Mouse (Mus musculus) neural tube, embryonic 14.5 days (tissue): ENCODE measurements around the gene Scaf11. TPM values are rescaled to one million over a fixed set of nuclear protein-coding genes. Genes with fewer than 3 reads are reported as not detected.
A peak's percentile ranks its signal among the peaks of the same experiment; 100 is the strongest.

Experiments
- ATAC-seq: fragments of 200-750 bp; cut with Nextera tagmentation; 2 replicates; pipeline ENCODE4 v1.8.0; 2017; ENCODE audit warnings: low read depth, mild to moderate bottlenecking, moderate TSS enrichment, moderate library complexity
- H3K27ac ChIP-seq: fragments of 300-500 bp; sonication (generic); 2 replicates; pipeline ENCODE4 v1.5.1; 2014; ENCODE audit warnings: low read depth, mild to moderate bottlenecking, control low read depth, low read length, moderate library complexity, mixed read lengths
- H3K27me3 ChIP-seq: fragments of 300-500 bp; sonication (generic); 2 replicates; pipeline ENCODE4 v1.6.1; 2014; ENCODE audit warnings: low read length; ENCODE audit not compliant: control insufficient read depth, insufficient read depth
- H3K36me3 ChIP-seq: fragments of 300-500 bp; sonication (generic); 2 replicates; pipeline ENCODE4 v1.6.1; 2014; ENCODE audit warnings: low read length, mixed read lengths; ENCODE audit not compliant: control insufficient read depth, insufficient read depth
- H3K4me1 ChIP-seq: fragments of 300-500 bp; sonication (generic); 2 replicates; pipeline ENCODE4 v1.6.1; 2014; ENCODE audit warnings: low read length; ENCODE audit not compliant: control insufficient read depth, insufficient read depth
- H3K4me2 ChIP-seq: fragments of 300-500 bp; sonication (generic); 2 replicates; pipeline ENCODE4 v1.6.1; 2014; ENCODE audit warnings: mild to moderate bottlenecking, low read depth, low read length, control low read depth
- H3K4me3 ChIP-seq: fragments of 300-500 bp; sonication (generic); 2 replicates; pipeline ENCODE4 v1.5.1; 2014; ENCODE audit warnings: low read depth, low read length, control low read depth, mixed read lengths
- H3K9ac ChIP-seq: fragments of 300-500 bp; sonication (generic); replicated peaks from 2 replicates; pipeline ENCODE4 v1.6.1; 2014; ENCODE audit warnings: low read depth, mild to moderate bottlenecking, control low read depth, low read length, mixed read lengths
- H3K9me3 ChIP-seq: fragments of 300-500 bp; sonication (generic); 2 replicates; pipeline ENCODE4 v1.6.1; 2016; ENCODE audit warnings: low read length; ENCODE audit not compliant: control insufficient read depth
- WGBS: fragments of 180-500 bp; shearing (Covaris S2); extraction: QIAGEN DNeasy Blood & Tissue Kit; methylation state at CpG from one replicate; pipeline ENCODE4 v1.1.7; 2014; 5-methylcytosine and 5-hydroxymethylcytosine counted together
- polyA plus RNA-seq: library from polyadenylated mRNA; unstranded; fragments of >200 nt; fragmentation: Nextera tagmentation; extraction: Ambion mirVana; gene quantifications from 2 replicates; pipeline ENCODE4 v1.2.1, GENCODE M21; 2014

Gene Scaf11
- polyA plus RNA-seq, 1 experiment from 2014 or later: 43.6 TPM

- peak overlapping the region; percentile 70 for H3K4me2 ChIP-seq
- no peaks in the 10 kb centered on the region for H3K36me3 ChIP-seq
- ATAC-seq: peak; percentile 52
- peaks cover 14% of the 10 kb centered on the region; the same call in 1 of the 2 replicates for H3K4me1 ChIP-seq
- no peaks in the 10 kb centered on the region for H3K27me3 ChIP-seq
- H3K9ac ChIP-seq: peak overlapping the region; percentile 81
- under 1% methylated on average over 55 of the region's 71 CpGs for WGBS
- H3K4me3 ChIP-seq: peak overlapping the region; percentile 84
- no peaks in the 10 kb centered on the region for H3K9me3 ChIP-seq
- peak overlapping the region; percentile 98 for H3K27ac ChIP-seq
Observed at GRCm38 (mm10) chr15:96459741-96460450, 747 bp downstream of the Scaf11 start.

GRCm38 (mm10) chr15:96458273-96458672 lies 2.4 kb downstream of the Scaf11 start:
- Histone ChIP-seq H3K4me2 (no peak overlapping the region), H3K4me1 (peaks cover 14% of the 10 kb centered on the region; the same call in 1 of the 2 replicates), H3K36me3 (no peaks in the 10 kb centered on the region), H3K27me3 (no peaks in the 10 kb centered on the region), H3K27ac (no peak overlapping the region), H3K9ac (no peak overlapping the region), H3K9me3 (no peaks in the 10 kb centered on the region), H3K4me3 (no peak overlapping the region)
- 93% methylated on average over 3 of the region's 3 CpGs for WGBS
- ATAC-seq: no peak

GRCm38 (mm10) chr15:96457338-96457664 lies 3.3 kb downstream of the Scaf11 start:
- no peak for ATAC-seq
- Histone ChIP-seq H3K9me3 (no peaks in the 10 kb centered on the region), H3K4me1 (peaks cover 13% of the 10 kb centered on the region; the same call in 1 of the 2 replicates), H3K27ac (no peak overlapping the region), H3K4me3 (no peak overlapping the region), H3K4me2 (no peak overlapping the region), H3K9ac (no peak overlapping the region), H3K36me3 (no peaks in the 10 kb centered on the region), H3K27me3 (no peaks in the 10 kb centered on the region)
- 66% methylated on average over 3 of the region's 3 CpGs for WGBS

- Histone ChIP-seq H3K4me1 (peaks cover 8% of the 10 kb centered on the region; the same call in 1 of the 2 replicates), H3K36me3 (no peaks in the 10 kb centered on the region)
- 69% methylated on average over 5 of the region's 5 CpGs for WGBS
Observed at GRCm38 (mm10) chr15:96456651-96457337, 3.8 kb downstream of the Scaf11 start.

DNA sequence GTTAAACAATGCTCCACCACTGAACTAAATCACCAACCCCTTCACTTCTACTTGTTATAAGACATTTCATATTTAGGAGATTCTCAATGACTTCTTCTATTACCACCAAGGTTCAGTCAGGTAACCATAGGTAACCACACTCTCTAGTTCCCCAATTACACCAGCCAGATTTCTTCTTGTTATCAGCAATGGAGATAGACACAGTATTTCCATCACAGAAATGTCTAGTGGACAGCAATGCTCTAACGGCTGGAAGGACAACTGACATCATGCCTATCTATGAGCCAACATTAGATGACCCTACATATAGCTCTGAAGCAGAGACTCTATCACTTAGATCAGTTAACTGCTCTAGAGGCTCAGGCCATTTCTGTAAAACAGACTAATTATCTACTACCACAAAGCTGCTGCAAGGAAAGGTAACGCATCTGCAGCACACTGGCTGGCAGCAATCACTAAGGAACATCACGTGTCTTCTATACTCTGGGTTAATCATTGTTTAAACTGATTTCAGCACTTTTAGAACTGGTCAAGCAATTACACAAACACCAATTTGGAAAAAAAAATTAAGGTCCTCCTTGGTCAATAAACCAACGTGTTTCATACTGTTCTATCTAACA lies 4.9 kb downstream of the Scaf11 start:
- H3K9me3 ChIP-seq: no peaks in the 10 kb centered on the region
- WGBS: 60% methylated on average over 4 of the region's 4 CpGs
- no peak for ATAC-seq

More at GRCm38 (mm10) chr15:96456651-96457337, 3.8 kb downstream of the Scaf11 start:
- no peak for ATAC-seq
- H3K9ac ChIP-seq: no peak overlapping the region
- H3K4me2 ChIP-seq: no peak overlapping the region
- no peak overlapping the region for H3K27ac ChIP-seq
- H3K4me3 ChIP-seq: no peak overlapping the region
- no peaks in the 10 kb centered on the region for H3K27me3 ChIP-seq
- H3K9me3 ChIP-seq: no peaks in the 10 kb centered on the region

GRCm38 (mm10) chr15:96453346-96453745 lies 7.3 kb downstream of the Scaf11 start:
- Histone ChIP-seq H3K27ac (no peak overlapping the region), H3K36me3 (no peaks in the 10 kb centered on the region), H3K4me2 (no peak overlapping the region), H3K9me3 (no peaks in the 10 kb centered on the region), H3K27me3 (no peaks in the 10 kb centered on the region), H3K9ac (no peak overlapping the region), H3K4me3 (no peak overlapping the region), H3K4me1 (no peaks in the 10 kb centered on the region)
- 90% methylated on average over 1 of the region's 1 CpGs for WGBS
- no peak for ATAC-seq

More for the DNA sequence above, 4.9 kb downstream of the Scaf11 start:
- Histone ChIP-seq H3K36me3 (no peaks in the 10 kb centered on the region), H3K4me1 (0 out of 2 replicates have a peak, but pooled peaks cover 7% of the 10 kb centered on the region), H3K27me3 (no peaks in the 10 kb centered on the region), H3K9ac (no peak overlapping the region), H3K4me3 (no peak overlapping the region), H3K4me2 (no peak overlapping the region), H3K27ac (no peak overlapping the region)

GRCm38 (mm10) chr15:96448656-96449299 lies 11.9 kb downstream of the Scaf11 start:
- ATAC-seq: no peak

GRCm38 (mm10) chr15:96446785-96447184 lies 13.9 kb downstream of the Scaf11 start:
- no peak overlapping the region for H3K4me2 ChIP-seq
- no peaks in the 10 kb centered on the region for H3K9me3 ChIP-seq
- H3K4me1 ChIP-seq: no peaks in the 10 kb centered on the region
- H3K27me3 ChIP-seq: no peaks in the 10 kb centered on the region
- H3K27ac ChIP-seq: no peak overlapping the region
- no peak overlapping the region for H3K9ac ChIP-seq
- 90% methylated on average over 10 of the region's 10 CpGs for WGBS
- no peak overlapping the region for H3K4me3 ChIP-seq
- ATAC-seq: no peak
- no peaks in the 10 kb centered on the region for H3K36me3 ChIP-seq

More at GRCm38 (mm10) chr15:96448656-96449299, 11.9 kb downstream of the Scaf11 start:
- Histone ChIP-seq H3K4me3 (no peak overlapping the region), H3K4me1 (no peaks in the 10 kb centered on the region), H3K9me3 (no peaks in the 10 kb centered on the region), H3K4me2 (no peak overlapping the region), H3K36me3 (no peaks in the 10 kb centered on the region), H3K27ac (no peak overlapping the region), H3K27me3 (no peaks in the 10 kb centered on the region), H3K9ac (no peak overlapping the region)
- 95% methylated on average over 7 of the region's 7 CpGs for WGBS
